ENCODE assay signal across 9 mouse cellular contexts in genomic region chr7:112375062-112375461, GRCm38 (mm10). TPM values are rescaled to one million over a fixed set of nuclear protein-coding genes. Genes with fewer than 3 reads are reported as not detected.
DNase-seq lines count a peak whose midpoint lies in the region; ATAC-seq lines count a peak whose summit lies in the region.
"Had no signal": no experiment of that assay in that cellular context is flagged by ENCODE, and none has a peak within 500 bp of the region (broad histone marks: within the 10 kb centered on the region; RNA-seq: fewer than 3 reads in every experiment).

No protein-coding gene starts in this region.

- H3K9ac ChIP-seq in liver, embryonic 12.5 days: no peak overlapping the region
- H3K9ac ChIP-seq in liver, embryonic 13.5 days: no peak overlapping the region

- H3K4me1 ChIP-seq in heart, embryonic 10.5 days: peaks cover 37% of the 10 kb centered on the region
- H3K4me1 ChIP-seq in liver, embryonic 12.5 days: no peaks in the 10 kb centered on the region
- H3K4me1 ChIP-seq in liver, embryonic 13.5 days (replicated peaks): 0 out of 2 replicates have a peak, but pooled peaks cover 3% of the 10 kb centered on the region

- no peak overlapping the region for H3K4me3 ChIP-seq in heart, embryonic 10.5 days
- H3K4me3 ChIP-seq in liver, embryonic 12.5 days: no peak overlapping the region
- H3K4me3 ChIP-seq in liver, embryonic 13.5 days (replicated peaks): no peak overlapping the region

- peak overlapping the region; percentile 88 for H3K27ac ChIP-seq in heart, embryonic 10.5 days
- H3K27ac ChIP-seq in liver, embryonic 12.5 days: peak overlapping the region; percentile 47; the same call in 1 of the 2 replicates
- peak overlapping the region; percentile 29; the same call in 1 of the 2 replicates for H3K27ac ChIP-seq in liver, embryonic 13.5 days

- no peak for ATAC-seq in liver, embryonic 12.5 days
- no peak for ATAC-seq in liver, embryonic 13.5 days (ENCODE audit: low read depth)

- DNase-seq in heart, embryonic 10.5 days (ENCODE audit: low spot score): no peak
- no peak for DNase-seq in heart, adult 9 months (ENCODE audit: low spot score in 2 of 2)
- no peak for DNase-seq in liver
- no peak for DNase-seq in liver, embryonic 13.5 days
- peak; percentile 32 for DNase-seq in thymus, postnatal 25 days
- DNase-seq in cerebellum, adult 9-11 months: no peak
- DNase-seq in retina, embryonic 14.5 days (ENCODE audit: low spot score): no peak
- DNase-seq: cerebellum, postnatal 25 days had no signal

- no peaks in the 10 kb centered on the region for H3K9me3 ChIP-seq in heart, embryonic 10.5 days
- H3K9me3 ChIP-seq in liver, embryonic 12.5 days (replicated peaks): no peaks in the 10 kb centered on the region
- no peaks in the 10 kb centered on the region for H3K9me3 ChIP-seq in liver, embryonic 13.5 days (replicated peaks)

- H3K36me3 ChIP-seq in heart, embryonic 10.5 days: peaks cover 13% of the 10 kb centered on the region
- no peaks in the 10 kb centered on the region for H3K36me3 ChIP-seq in liver, embryonic 12.5 days
- no peaks in the 10 kb centered on the region for H3K36me3 ChIP-seq in liver, embryonic 13.5 days

- no peaks in the 10 kb centered on the region for H3K27me3 ChIP-seq in heart, embryonic 10.5 days (ENCODE audit: insufficient read depth, poor library complexity, severe bottlenecking)
- H3K27me3 ChIP-seq in liver, embryonic 12.5 days (replicated peaks): no peaks in the 10 kb centered on the region; the same call in 1 of the 2 replicates
- no peaks in the 10 kb centered on the region for H3K27me3 ChIP-seq in liver, embryonic 13.5 days

- 78% methylated on average over 9 of the region's 9 CpGs for WGBS in heart, embryonic 10.5 days
- 37% methylated on average over 9 of the region's 9 CpGs for WGBS in liver, embryonic 12.5 days (ENCODE audit: insufficient replicate concordance)
- 30% methylated on average over 9 of the region's 9 CpGs for WGBS in liver, embryonic 13.5 days (ENCODE audit: insufficient replicate concordance)

- no peak overlapping the region for H3K4me2 ChIP-seq in liver, embryonic 12.5 days
- no peak overlapping the region for H3K4me2 ChIP-seq in liver, embryonic 13.5 days

RNA-seq across cellular contexts. Expression of gene Parva, which starts 52.2 kb away (rescaled TPM):
- polyA plus RNA-seq in heart, embryonic 10.5 days (2016; fragmentation: Nextera tagmentation; extraction: Ambion mirVana): 82.5 and 94.9 TPM in 2 replicates
- polyA plus RNA-seq in liver, embryonic 12.5 days (2016; fragmentation: Nextera tagmentation; extraction: Ambion mirVana): 13.2 and 13.6 TPM in 2 replicates
- polyA plus RNA-seq in liver, embryonic 13.5 days (2015; fragmentation: Nextera tagmentation; extraction: Ambion mirVana): 8.1 and 9.8 TPM in 2 replicates

Comparison
In these comparisons a context has a peak if more than half of its experiments do, and no peak if none do; other contexts are left out.
1. H3K27ac ChIP-seq: peak in every context shown above with its lines; median percentile 88 in heart, embryonic 10.5 days; 47 in liver, embryonic 12.5 days; 29 in liver, embryonic 13.5 days.